Mouse (Mus musculus): Measurements from ENCODE around the gene Nbeal1. TPM values are rescaled to one million over a fixed set of nuclear protein-coding genes. Genes with fewer than 3 reads are reported as not detected.

Gene Nbeal1
- polyA plus RNA-seq, 1 experiment from 2014 or later: 9.6 TPM

- no peak for ATAC-seq (replicated peaks)
- Histone ChIP-seq H3K36me3 (replicated peaks) (peaks cover 14% of the 10 kb centered on the region), H3K4me1 (0 out of 2 replicates have a peak, but pooled peaks cover 3% of the 10 kb centered on the region), H3K4me2 (no peak overlapping the region), H3K9me3 (no peaks in the 10 kb centered on the region), H3K27ac (no peak overlapping the region), H3K4me3 (no peak overlapping the region), H3K27me3 (replicated peaks) (no peaks in the 10 kb centered on the region), H3K9ac (no peak overlapping the region)
- 72% methylated on average over 3 of the region's 3 CpGs for WGBS
These were observed 16.4 kb downstream of the Nbeal1 start for GRCm38 (mm10) chr1:60196813-60197212.

DNA sequence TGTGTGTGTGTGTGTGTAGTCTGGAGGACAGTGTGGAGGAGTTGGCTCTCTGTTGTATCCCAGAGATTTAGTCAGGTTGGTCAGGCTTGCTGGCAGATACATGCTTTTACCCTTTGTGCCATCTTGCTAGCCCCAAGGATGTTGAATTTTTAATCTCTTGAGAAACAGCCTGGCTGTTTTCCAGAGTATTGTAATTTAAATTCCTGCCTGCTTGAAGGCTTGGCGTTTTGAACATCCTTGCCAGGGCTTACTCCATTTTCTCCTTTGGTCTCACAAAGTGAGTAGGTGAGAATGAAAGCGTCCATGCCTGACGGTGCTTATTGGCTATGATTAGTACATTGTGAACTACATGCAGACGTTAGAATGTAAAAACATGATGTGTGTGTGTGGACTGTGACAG, 18.6 kb downstream of the Nbeal1 start:
- WGBS: 52% methylated on average over 4 of the region's 4 CpGs
- Histone ChIP-seq H3K4me2 (no peak overlapping the region), H3K36me3 (replicated peaks) (peaks cover 30% of the 10 kb centered on the region), H3K9me3 (no peaks in the 10 kb centered on the region), H3K27me3 (replicated peaks) (no peaks in the 10 kb centered on the region), H3K9ac (no peak overlapping the region), H3K27ac (no peak overlapping the region), H3K4me1 (0 out of 2 replicates have a peak, but pooled peaks cover 3% of the 10 kb centered on the region), H3K4me3 (no peak overlapping the region)
- ATAC-seq (replicated peaks): no peak

GRCm38 (mm10) chr1:60236261-60236660, 55.9 kb downstream of the Nbeal1 start:
- Histone ChIP-seq H3K27ac (no peak overlapping the region), H3K4me1 (no peaks in the 10 kb centered on the region), H3K4me3 (no peak overlapping the region), H3K9ac (no peak overlapping the region), H3K4me2 (no peak overlapping the region), H3K9me3 (no peaks in the 10 kb centered on the region), H3K36me3 (replicated peaks) (peaks cover 17% of the 10 kb centered on the region; the same call in 1 of the 2 replicates), H3K27me3 (replicated peaks) (no peaks in the 10 kb centered on the region)
- no peak for ATAC-seq (replicated peaks)
- 94% methylated on average over 4 of the region's 4 CpGs for WGBS

GRCm38 (mm10) chr1:60240430-60240829, 60.0 kb downstream of the Nbeal1 start:
- Histone ChIP-seq H3K9me3 (no peaks in the 10 kb centered on the region), H3K27me3 (replicated peaks) (no peaks in the 10 kb centered on the region), H3K27ac (no peak overlapping the region), H3K4me2 (no peak overlapping the region), H3K4me1 (no peaks in the 10 kb centered on the region), H3K36me3 (replicated peaks) (peaks cover 20% of the 10 kb centered on the region; the same call in 1 of the 2 replicates), H3K4me3 (no peak overlapping the region), H3K9ac (no peak overlapping the region)
- ATAC-seq (replicated peaks): no peak

DNA sequence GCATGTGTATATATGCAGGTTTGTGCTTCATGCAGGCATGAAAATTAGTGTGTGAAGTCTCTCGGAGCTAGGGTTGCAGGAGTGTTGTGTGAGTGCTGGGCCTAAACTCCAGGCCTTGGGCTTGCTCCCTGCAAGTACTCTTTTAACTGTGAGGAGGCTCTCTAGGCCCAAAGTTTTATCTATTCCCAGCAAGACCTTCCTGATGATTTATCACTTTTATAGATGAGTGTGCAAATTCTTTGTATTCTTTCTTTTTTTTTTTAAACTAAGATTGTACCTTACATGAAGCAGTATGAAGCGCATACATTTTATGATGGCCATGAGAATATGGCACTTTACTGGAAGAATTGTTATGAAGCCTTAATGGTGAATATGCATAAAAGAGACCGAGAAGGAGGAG, 87.7 kb downstream of the Nbeal1 start:
- WGBS: 94% methylated on average over 3 of the region's 3 CpGs
- no peak overlapping the region for H3K27ac ChIP-seq
- H3K4me1 ChIP-seq: no peaks in the 10 kb centered on the region
- no peak overlapping the region for H3K9ac ChIP-seq
- ATAC-seq (replicated peaks): no peak
- no peaks in the 10 kb centered on the region for H3K9me3 ChIP-seq
- peaks cover 18% of the 10 kb centered on the region for H3K36me3 ChIP-seq (replicated peaks)
- H3K4me2 ChIP-seq: no peak overlapping the region
- no peaks in the 10 kb centered on the region for H3K27me3 ChIP-seq (replicated peaks)
- H3K4me3 ChIP-seq: no peak overlapping the region

DNA sequence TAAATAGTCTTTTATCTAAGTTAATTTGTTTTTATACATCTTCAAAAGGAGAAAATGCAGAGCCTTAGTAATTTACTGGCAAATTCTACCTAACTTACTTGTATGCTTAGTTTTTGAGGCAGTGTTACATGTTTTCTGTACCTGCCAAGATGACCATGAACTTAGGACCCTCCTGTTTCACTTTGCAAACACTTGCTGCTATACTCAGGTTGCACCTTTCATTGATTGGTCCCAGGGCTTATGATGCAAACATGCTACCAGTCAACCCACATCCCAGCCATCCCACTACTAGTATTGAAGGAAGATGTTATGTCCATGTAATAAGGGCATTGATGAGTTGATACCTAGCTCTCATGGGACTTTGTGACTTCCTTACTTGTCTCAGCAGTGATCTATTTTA, 88.9 kb downstream of the Nbeal1 start:
- H3K9ac ChIP-seq: no peak overlapping the region
- H3K27ac ChIP-seq: no peak overlapping the region
- H3K36me3 ChIP-seq (replicated peaks): peaks cover 15% of the 10 kb centered on the region
- H3K27me3 ChIP-seq (replicated peaks): no peaks in the 10 kb centered on the region
- no peaks in the 10 kb centered on the region for H3K4me1 ChIP-seq
- no peak overlapping the region for H3K4me2 ChIP-seq
- H3K4me3 ChIP-seq: no peak overlapping the region
- no peak for ATAC-seq (replicated peaks)
- no peaks in the 10 kb centered on the region for H3K9me3 ChIP-seq

DNA sequence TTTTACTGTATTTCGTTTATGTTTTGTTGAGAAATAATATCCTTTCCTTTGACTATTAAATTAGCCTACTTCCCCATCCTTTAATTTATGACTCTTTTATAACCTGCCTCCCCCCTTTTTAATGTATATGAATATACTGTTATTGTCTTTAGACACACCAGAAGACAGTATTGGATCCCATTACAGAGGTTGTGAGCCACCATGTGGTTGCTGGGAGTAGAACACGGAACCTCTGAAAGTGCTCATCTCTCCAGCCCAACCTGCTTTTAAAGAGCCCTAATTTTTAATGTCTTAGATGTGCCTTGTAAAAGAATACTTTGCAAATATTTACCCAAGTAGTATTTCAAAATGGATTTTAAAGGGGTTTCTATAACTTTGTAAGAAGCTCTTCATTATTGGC, 92.1 kb downstream of the Nbeal1 start:
- Histone ChIP-seq H3K9ac (no peak overlapping the region), H3K36me3 (replicated peaks) (peaks cover 13% of the 10 kb centered on the region; the same call in 1 of the 2 replicates), H3K9me3 (no peaks in the 10 kb centered on the region), H3K27me3 (replicated peaks) (no peaks in the 10 kb centered on the region), H3K4me2 (no peak overlapping the region), H3K27ac (no peak overlapping the region), H3K4me3 (no peak overlapping the region), H3K4me1 (no peaks in the 10 kb centered on the region)
- 81% methylated on average over 2 of the region's 2 CpGs for WGBS
- no peak for ATAC-seq (replicated peaks)

DNA sequence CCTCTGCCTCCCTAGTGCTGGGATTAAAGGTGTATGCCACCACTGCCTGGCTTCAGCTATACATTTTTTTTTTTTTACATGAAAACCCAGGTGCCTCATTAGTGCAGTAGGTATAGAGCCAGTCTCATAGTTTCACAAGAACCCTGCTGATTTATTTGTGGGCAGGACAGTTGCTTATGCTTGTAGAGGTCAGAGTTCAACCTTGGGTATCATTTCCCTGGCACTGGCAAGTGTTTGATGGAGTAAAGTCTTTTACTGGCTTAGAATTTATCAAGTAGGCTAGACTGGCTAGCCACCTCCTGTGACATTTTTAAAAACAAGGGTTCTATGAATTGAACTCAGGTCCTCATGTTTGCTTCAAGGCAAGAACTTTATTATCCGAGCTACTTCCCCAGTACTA, 113.5 kb downstream of the Nbeal1 start:
- ATAC-seq (replicated peaks): no peak
- Histone ChIP-seq H3K27ac (no peak overlapping the region), H3K9ac (no peak overlapping the region), H3K4me1 (no peaks in the 10 kb centered on the region), H3K4me2 (no peak overlapping the region), H3K27me3 (replicated peaks) (no peaks in the 10 kb centered on the region), H3K36me3 (replicated peaks) (peaks cover 13% of the 10 kb centered on the region; the same call in 1 of the 2 replicates), H3K4me3 (no peak overlapping the region), H3K9me3 (no peaks in the 10 kb centered on the region)
- WGBS: 86% methylated on average over 1 of the region's 1 CpGs

DNA sequence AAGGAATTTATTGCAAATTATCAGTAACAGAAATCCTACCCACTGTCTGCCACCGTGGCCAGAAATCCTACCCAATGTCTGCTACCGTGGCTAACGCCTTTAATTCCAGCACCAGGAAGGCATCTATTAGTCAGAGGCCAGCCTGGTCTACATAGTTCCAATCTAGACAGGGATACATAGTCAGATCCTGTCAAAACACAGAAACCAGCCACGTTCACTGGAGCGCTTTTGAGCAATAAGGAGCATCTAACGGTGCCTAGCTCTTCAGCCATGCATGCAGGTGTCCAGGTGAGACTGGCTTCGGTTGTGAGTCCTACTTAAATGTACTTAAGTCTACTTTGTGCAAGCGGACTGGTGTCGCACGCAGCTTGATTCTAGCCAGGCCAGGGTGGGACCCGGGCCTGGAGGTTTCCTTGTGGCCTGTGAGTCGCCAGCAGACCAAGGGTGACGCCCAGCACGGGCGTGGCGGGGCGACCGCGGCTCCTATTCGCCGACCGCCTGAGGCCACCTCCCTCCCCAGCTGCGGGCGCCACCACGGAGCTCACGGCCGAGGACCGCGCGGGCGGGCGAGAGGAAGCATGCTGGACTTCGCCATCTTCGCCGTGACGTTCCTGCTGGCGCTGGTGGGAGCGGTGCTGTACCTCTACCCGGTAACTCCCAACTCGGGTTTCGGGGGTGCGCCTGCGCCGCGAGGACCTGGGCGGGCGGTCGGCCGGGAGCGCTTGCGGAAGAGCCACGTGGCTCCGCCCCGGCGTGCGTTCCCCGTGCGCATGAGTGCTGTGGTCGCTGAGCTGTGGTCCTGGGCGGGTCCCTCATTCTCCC, 162.6 kb downstream of the Nbeal1 start, which contains the start of gene Cyp20a1:
Gene Cyp20a1 (plus strand): TSS at position 516 of the 822 bp plus-strand sequence.
- H3K27me3 ChIP-seq (replicated peaks): no peaks in the 10 kb centered on the region
- ATAC-seq (replicated peaks): peak; percentile 99
- H3K4me1 ChIP-seq: peaks cover 13% of the 10 kb centered on the region
- peak within 1 kb of the TSS; percentile 86 for H3K4me2 ChIP-seq
- H3K27ac ChIP-seq: peak within 1 kb of the TSS; percentile 95
- no peaks in the 10 kb centered on the region for H3K36me3 ChIP-seq (replicated peaks)
- 2% methylated on average over 60 of the region's 60 CpGs for WGBS
- H3K9ac ChIP-seq: peak within 1 kb of the TSS; percentile 86
- H3K9me3 ChIP-seq: no peaks in the 10 kb centered on the region
- H3K4me3 ChIP-seq: peak within 1 kb of the TSS; percentile 92

DNA sequence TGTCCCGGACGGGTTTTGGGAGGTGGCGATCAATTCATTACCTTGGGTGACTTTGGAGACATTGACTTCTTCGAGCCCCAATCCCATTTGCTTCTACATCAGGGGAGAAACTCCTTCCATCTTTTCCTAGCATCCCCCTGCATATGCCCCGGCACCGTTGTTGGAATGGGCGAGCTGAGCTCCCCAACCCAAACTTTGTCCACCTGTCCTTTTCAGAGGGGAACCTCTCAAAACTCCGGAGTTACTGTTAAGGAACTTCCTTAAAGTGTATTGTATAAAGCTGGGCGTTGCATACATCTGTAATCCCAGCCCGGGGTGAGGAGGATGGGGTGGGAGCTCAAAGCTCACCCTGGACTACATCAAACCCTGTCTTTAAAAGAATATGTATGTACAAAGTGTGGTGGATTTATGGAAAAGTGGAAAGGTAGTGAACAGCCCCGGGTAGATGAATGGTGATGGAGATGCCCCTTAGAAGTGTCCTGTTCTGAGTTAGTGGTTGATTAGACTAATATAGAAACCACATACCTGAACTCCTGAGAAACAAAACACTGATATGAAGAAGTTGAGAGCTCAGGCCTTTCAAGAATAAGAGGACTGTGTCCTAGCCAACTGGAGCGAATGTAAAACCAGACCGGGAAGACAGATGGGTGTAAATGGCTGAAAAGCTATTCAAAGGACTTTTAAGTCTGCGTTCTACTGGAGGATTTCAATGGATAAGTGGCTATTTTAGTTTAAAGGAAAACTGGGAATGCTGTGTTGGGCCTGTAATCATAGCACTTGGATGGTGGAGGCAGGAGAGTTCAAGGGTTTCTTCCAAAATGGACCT, 163.4 kb downstream of the Nbeal1 start:
- Histone ChIP-seq H3K36me3 (replicated peaks) (no peaks in the 10 kb centered on the region), H3K4me2 (peak overlapping the region; percentile 86), H3K9me3 (no peaks in the 10 kb centered on the region), H3K9ac (peak overlapping the region; percentile 86), H3K4me1 (peaks cover 13% of the 10 kb centered on the region), H3K27ac (peak overlapping the region; percentile 95), H3K4me3 (peak overlapping the region; percentile 92), H3K27me3 (replicated peaks) (no peaks in the 10 kb centered on the region)
- WGBS: 12% methylated on average over 14 of the region's 14 CpGs
- ATAC-seq (replicated peaks): peak; percentile 57

- Histone ChIP-seq H3K27me3 (replicated peaks) (no peaks in the 10 kb centered on the region), H3K9ac (no peak overlapping the region), H3K4me3 (no peak overlapping the region), H3K27ac (no peak overlapping the region), H3K4me1 (peaks cover 13% of the 10 kb centered on the region), H3K9me3 (no peaks in the 10 kb centered on the region), H3K36me3 (replicated peaks) (no peaks in the 10 kb centered on the region), H3K4me2 (no peak overlapping the region)
- no peak for ATAC-seq (replicated peaks)
- 93% methylated on average over 6 of the region's 6 CpGs for WGBS
These were observed 164.3 kb downstream of the Nbeal1 start for GRCm38 (mm10) chr1:60344670-60345069.

DNA sequence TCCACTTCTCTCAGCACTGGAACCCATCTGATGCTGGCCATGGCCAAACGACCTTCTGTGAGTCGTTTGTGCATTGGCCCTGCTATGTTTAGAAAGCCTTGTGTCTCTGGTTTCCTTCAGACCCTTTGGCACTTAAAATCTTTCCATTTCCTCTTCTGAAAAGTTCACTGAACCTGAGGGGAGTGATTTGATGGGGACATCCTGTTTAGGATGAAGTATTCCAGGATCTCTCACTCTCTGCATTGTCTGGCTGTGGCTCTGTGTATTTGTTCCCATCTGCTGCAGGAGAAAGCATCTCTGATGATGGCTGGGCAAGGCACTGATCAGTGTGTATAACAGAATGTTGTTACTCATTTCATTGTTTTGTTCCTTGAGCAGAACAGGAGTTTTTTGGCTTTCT, 165.3 kb downstream of the Nbeal1 start:
- WGBS: 87% methylated on average over 2 of the region's 2 CpGs
- no peak overlapping the region for H3K9ac ChIP-seq

More for the DNA sequence above, 165.3 kb downstream of the Nbeal1 start:
- no peaks in the 10 kb centered on the region for H3K36me3 ChIP-seq (replicated peaks)
- H3K4me1 ChIP-seq: peaks cover 13% of the 10 kb centered on the region
- no peak for ATAC-seq (replicated peaks)
- no peaks in the 10 kb centered on the region for H3K9me3 ChIP-seq
- no peak overlapping the region for H3K27ac ChIP-seq
- H3K27me3 ChIP-seq (replicated peaks): no peaks in the 10 kb centered on the region
- no peak overlapping the region for H3K4me2 ChIP-seq
- no peak overlapping the region for H3K4me3 ChIP-seq

Data from midbrain, embryonic 15.5 days (tissue).